Mouse (Mus musculus): ENCODE measurements around the gene Dag1. TPM values are rescaled to one million over a fixed set of nuclear protein-coding genes. Genes with fewer than 3 reads are reported as not detected.
"Not testable (repeated sequence)": the region's sequence is repeated elsewhere in the genome, so short reads cannot be mapped to it uniquely, and the experiment has no call there.

Gene Dag1
- total RNA-seq (2021), result 10 to 100 TPM; 79.2 to 85.8 TPM
- long read RNA-seq, experiment 1, full-length matches to known transcripts, result 12 of 32 reads
- long read RNA-seq, experiment 1, partial matches to known transcripts, result 1 of 32 reads
- long read RNA-seq, experiment 1, other reads (novel, unspliced or antisense), result 19 of 32 reads
- long read RNA-seq, experiment 2, full-length matches to known transcripts, result 7 of 27 reads
- long read RNA-seq, experiment 2, partial matches to known transcripts, result 1 of 27 reads
- long read RNA-seq, experiment 2, other reads (novel, unspliced or antisense), result 19 of 27 reads

DNA sequence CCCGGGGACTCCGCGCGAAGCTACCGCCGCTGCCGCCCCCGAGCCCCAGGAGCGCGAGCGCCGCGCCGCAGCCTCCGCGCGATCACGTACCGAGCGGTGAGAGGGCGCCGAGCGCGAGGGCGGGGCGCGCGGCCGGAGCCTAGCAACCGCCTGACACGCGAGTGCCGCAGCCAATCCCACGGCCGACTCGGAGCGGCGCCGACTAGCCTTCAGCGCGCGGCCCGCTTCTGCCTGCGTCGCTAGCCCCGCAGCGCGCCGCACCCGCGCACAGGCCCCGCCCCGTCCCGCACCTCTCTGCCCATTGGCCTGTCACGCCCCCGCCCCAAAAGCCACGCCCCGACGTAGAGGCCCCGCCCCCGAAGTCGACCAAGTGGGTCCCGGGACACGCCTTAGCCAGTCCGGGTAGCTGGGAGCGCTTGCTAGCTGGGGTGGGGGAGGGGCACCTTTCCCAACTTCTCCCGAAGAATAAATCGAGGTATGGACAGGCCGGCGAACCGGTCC, at the start of gene Dag1:
Gene Dag1, minus strand, starts transcription at position 269 of the 501 bp plus-strand sequence.
- peak; percentile 98 to 99 for DNase-seq (ENCODE audit: low spot score in 2 of 2)

DNA sequence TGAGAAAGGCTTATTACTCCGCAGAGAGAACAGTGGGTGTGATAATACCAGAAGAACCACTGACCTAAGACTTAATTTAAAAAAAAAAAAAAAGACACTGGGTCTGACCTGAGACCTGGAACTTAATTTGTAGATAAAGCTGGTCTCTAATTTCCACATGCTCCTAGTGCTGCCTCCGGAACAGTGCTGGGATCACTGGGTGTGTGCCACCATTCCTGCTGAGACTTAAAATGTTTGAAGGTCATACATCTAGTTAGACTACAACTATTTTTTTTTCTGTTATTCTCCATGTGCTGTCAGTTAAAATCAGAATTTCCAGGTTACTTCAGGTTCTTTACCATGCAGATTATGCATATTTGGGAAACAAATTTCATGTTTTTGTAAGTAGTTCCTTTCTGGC, 44.4 kb upstream of the Dag1 start:
- no peak for DNase-seq (ENCODE audit: low spot score in 2 of 2)

DNA sequence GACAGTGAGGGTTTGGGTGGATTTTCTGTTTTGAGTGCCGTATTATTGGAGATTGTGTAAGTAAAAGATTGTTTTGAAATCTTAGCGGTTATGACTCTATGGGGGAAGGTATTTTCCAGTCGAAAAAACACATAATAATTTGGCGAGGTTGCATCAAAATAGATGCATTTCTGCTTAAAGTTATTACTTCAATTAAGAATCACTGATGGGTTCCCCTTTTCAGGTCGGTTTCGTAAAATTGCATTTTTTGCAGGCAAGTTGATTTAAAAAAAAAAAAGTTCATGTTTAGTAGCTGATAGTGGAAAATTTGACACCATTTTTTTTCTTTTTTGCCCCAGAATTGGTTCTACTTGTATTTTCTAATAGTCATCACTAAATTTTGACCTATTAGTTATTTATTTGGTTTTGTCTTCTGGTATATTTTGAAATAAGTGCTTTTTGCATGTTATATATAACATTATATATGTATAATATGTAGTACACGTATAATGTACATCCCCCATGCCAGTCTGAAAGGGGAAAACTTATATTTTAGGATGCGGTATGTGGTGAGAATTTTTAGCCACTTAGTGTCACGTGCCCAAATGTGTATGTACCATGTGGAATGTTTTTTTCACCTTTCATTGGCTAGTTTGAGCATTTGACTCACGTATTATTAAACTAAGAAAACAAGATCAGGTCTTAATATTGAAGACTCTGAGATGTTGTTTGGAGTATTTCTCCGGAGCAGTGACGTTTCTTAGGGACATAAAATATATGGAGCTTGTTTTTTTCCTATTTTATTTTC, 43.5 kb upstream of the Dag1 start:
- DNase-seq (ENCODE audit: low spot score in 2 of 2), result no peak

DNA sequence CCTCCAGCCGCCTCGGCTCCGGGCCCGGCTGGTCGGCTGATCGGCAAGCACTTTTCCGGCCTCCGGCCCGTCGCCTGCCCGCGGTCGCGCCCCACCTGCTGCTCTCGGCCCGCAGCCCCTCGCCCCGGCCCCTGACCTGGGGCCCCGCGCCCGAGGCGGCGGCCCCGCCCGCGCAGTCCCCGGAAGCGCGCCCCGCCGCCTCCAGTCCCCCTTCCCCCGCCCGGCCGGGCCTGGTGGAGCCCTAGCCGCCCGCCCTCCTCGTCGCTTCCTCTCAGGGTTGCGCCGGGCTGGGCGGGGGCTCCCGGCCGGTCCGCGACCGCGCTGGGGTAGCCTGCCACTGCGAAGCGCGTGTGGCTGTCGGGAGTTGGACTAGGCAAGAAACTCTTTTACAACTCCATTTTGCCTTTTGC, 42.8 kb upstream of the Dag1 start:
- peak; percentile 52 to 62 for DNase-seq (ENCODE audit: low spot score in 2 of 2)

DNA sequence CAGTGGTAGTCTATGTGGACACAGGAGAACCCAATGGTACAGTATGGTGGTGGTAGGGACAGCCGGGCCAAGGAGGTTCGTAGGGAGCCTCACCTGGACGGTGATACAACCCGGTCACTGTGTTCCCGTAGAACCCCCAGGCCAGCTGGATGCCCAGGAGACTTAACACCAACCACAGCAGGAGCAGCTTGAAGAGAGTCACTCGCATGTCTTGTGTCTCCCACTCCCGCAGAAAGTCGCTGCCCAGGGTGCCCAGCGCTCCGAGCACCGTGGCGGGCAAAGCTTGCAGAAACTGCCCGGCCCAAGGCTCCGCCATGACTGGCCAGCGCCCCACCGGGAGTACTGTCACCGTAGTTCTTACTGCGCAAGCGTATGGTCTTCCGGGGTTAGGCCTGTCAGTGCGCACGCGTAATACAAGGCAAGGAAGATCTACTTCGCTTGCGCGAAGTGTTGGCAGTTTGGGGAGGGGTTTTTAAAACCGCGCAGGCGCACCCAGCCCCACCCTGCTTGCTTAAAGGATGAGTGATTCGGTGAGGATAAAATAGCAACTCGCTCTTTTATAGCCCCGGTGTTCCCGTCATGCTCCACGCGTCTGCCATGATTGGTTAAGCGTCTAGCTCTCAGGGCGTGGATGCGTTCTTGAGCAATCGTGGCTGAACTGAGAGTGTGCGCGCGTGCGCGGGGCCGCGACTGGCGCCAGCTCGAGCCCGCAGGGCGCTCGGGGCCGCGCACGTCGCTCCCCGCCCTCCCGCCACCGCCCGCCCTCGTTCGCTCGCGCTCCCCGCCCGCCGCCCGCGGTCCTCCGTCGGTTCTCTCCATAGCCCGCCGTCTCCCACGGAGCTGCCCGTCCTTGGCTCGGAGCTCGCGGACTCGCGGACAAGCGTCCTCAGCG, 42.1 kb upstream of the Dag1 start, which contains the start of the genes Rhoa and Tcta:
Gene Rhoa, plus strand, starts transcription at position 501 of the 892 bp plus-strand sequence.
Gene Tcta, minus strand, starts transcription at position 532 of the 892 bp plus-strand sequence.
- DNase-seq (ENCODE audit: low spot score in 2 of 2), result peak; percentile 96 to 98

DNA sequence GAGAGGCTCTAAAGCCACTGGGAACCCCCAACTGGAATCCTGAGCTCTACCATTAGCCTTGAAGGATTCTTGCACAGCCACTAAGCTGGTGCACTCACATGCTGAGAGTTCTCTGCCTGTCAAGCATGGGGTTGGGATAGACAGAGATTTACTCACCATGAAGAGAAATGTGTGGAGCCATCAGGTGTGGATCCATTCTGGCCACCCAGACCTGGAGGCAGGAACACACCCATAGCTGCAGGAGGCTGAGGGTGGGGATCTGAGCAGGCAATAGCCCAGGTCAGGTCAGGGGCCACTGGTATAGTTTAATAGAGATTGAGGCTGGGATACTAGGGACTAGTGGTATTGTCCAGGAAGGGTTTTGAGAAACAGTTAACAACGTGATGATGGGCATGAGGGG, 41.4 kb upstream of the Dag1 start:
- no peak for DNase-seq (ENCODE audit: low spot score in 2 of 2)

DNA sequence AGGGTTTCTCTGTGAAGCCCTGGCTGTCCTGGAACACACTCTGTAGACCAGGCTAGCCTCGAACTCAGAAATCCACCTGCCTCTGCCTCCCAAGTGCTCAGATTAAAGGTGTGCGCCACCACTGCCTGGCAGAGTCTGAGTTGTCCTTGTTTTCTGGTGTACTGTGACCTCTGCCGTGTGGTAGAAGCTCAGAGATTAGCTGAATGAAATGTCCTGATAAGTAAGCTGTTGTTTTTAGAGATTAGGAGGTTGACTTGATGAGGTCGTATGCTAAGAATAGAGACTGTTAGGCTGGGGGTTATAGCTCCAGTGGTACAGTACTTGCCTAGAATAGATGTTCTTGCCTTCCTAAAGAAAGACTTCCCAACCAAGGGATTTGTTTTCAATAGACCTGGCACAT, 41.0 kb upstream of the Dag1 start:
- DNase-seq (ENCODE audit: low spot score in 2 of 2), result no peak

DNA sequence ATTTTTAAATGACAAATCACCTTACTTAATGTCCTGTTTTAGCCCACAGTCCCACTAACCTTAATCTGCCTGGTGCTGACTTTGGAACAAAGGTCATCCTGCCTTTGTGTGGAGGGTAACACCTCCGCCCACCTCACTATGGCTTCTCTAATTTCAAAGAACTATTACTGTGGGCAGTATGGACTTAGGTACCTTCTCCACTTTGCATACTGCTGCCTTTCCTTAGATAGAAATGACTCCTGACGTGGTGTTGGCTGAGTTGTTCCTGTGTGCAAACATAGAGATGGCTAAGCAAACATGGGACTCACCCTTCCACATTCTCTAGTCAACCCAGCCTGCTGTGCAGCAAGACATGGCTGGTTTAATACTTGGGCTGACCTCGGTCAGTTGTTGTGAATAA, 38.1 kb upstream of the Dag1 start:
- DNase-seq (ENCODE audit: low spot score in 2 of 2), result no peak

DNA sequence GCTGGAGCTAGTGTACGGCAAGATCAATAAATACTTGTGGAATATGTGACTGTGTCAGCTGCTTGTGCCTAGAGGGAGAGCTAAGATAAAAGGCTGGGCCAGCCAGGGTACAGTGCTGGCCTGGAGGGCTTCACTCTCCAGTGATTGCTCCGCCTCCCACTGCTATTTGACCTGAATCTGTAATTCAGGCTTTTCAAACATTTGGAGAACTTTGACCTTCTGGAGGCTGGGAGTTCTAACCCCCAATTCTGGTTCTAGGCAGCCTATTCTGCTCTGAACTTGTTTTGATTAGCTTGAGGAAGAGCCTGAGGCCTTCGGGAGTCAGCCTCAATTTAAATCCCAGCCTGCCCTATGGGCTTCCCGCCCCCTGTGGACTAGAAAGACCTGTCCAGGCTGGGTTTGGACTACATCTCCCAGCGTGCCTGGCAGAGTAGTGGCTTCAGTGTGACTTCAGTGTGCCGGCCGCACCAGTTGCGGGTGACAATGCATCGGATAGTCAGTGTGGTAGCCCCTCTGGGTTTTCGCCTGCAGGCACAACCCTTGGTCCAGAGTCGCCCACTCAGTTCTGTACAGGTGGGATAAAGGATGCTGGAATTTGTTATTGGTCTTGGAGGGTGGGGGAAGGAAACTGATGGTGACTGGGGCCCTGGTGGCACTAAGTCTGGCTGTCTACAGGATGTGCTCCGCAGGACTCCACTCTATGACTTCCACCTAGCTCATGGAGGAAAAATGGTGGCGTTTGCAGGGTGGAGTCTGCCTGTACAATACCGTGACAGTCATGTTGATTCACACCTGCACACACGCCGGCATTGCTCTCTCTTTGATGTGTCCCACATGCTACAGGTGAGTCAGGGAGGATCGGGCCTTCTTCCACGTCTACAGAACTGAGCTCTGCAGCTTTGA, 32.9 kb upstream of the Dag1 start, which contains the start of gene Amt:
Gene Amt, plus strand, starts transcription at position 401 of the 903 bp plus-strand sequence.
- DNase-seq (ENCODE audit: low spot score in 2 of 2), result no peak

DNA sequence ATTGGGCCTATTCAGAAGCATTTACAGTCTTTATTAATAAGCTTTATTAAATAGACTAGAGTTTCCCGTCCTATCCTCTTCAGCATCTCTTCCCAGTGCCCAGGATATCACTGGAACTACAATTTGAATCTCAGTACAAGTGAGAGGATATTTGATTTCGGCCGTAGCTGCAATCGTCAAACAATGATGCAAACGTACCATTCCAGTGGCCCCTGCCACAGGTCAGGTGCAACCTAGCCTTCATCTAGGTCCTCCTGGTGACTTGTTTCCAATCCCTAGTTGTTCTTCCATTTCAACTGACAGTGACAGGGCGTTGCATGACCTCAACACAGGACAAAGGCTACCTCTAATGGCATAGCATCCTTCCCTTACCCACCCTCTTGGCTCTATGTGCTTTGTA, 27.0 kb upstream of the Dag1 start:
- no peak for DNase-seq (ENCODE audit: low spot score in 2 of 2)

DNA sequence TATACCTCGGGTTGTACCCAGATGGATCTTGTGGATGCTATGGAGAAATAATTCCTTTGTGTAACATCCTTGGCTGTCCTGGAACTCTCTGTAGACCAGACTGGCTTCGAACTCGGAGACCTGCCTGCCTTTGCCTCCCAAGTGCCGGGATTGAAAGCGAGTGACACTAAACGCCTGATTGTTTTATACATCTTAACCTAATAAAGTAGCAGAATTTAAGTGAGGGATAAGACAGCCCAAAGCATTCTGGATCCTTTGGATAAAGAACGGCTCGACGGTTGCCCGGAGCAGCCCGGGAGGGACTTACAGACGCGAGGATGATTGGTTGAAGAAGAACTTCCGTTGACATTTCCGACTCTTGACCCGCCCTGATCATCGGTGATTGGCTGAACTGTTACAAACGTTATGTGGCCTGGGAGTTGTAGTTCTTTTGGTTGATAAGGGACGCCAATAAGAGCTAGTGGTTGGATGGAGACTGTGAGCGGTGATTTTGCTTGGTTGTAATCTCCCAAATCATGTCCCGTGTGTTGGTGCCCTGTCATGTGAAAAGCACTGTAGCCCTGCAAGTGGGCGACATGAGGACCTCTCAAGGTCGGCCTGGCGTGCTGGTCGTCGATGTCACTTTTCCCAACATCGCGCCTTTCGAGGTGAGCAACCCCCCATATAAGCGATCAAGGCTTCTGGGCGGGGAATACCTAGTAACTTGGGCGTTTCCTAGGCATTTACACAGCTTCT, 26.4 kb upstream of the Dag1 start, which contains the start of gene Nicn1:
Gene Nicn1, plus strand, starts transcription at position 414 of the 735 bp plus-strand sequence.
- peak; percentile 88 to 93 for DNase-seq (ENCODE audit: low spot score in 2 of 2)

DNA sequence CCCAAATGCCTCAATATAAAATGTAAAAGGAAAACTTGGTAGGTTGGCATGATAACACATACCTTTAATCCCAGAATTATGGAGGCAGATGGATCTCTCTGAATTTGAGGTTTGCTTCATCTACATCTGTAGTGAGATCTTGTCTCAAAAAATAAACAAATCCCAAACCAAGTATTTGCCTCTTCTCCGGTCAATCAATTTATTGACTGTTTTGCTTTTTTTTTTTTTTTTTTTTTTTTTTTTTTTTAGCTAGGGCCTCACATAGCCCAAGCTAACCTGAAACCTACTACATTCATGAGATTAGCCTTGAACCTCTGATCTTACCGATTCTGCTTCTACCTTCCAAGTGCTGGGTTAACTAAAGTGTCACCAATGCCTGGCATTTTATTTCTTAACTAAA, 25.6 kb upstream of the Dag1 start:
- DNase-seq (ENCODE audit: low spot score in 2 of 2), result no peak

DNA sequence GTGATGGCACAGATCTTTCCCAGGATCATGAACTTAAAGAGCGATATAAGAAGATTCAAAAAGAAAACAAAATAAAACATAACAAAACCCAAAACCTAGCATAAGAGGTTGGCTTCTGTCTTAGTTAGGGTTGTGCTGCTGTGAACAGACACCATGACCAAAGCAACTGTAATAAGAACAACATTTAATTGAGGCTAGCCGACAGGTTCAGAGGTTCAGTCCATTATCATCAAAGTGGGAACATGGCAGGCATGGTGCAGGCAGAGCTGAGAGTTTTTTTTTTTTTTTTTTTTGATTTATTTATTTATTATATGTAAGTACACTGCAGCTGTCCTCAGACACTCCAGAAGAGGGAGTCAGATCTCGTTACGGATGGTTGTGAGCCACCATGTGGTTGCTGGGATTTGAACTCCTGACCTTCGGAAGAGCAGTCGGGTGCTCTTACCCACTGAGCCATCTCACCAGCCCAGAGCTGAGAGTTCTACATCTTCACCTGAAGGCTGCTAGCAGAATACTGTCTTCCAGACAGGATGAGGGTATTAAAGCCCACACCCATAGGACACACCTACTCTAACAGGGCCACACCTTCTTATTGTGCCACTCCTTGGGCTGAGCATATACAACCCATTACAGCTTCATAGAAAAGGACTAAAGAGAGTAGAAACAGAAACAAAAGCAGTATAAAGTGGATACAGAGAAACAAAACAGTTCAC, 23.9 kb upstream of the Dag1 start:
- not testable (repeated sequence) for DNase-seq (ENCODE audit: low spot score in 2 of 2)

DNA sequence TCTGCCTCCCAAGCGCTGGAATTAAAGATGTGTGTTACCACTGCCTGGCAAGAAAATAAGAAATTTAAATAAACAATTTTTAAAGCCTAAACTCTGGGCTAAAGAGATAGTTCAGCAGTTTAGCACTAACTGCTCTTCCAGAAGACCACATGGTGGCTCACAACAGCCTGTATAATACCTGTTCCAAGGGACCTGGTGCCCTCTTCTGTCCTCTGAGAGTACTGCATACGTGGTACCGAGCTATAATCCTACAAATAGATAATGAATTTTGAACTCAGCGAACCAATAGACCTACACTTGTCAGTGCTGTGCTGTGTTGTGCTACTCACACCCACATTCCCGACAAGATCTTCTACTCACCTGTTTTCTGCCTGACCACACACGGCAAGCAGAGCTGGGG, 20.7 kb upstream of the Dag1 start:
- peak; percentile 58 to 78 for DNase-seq (ENCODE audit: low spot score in 2 of 2)

DNA sequence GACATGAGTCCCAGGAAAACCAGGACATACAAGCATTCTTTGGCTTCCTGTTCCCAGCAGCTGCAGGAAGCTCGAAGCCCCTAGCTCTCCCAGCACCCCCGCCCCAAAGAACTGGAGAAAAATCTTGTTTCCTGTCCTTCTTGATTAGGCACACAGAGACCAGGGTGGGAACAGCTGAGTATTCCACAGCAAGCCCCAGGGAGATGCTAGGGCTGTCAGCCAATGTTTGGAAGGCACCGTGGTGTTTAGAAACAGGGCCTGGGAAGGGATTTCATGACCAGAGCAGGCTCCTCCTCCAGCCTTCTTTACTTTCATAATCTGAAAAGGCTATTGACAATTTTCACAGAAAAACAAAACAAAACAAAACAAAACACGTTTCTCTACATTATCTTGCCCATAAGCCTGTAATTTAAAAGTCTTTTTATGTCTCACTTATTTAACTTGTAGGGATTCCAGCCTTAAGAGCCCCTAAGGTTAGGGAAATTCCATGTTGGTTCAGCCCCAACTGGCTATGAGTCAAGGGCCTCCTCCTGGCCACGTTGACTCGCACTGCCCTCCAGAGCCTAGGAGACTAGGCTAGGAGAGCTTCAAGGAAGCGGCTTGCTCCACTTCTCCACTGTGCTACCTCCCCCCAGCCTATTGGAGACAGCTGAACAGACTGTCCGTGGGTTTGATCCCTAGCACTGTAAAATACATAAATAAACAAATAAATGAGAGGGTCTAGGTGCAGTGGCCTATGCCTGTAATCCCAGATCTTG, 16.5 kb upstream of the Dag1 start:
- no peak for DNase-seq (ENCODE audit: low spot score in 2 of 2)

DNA sequence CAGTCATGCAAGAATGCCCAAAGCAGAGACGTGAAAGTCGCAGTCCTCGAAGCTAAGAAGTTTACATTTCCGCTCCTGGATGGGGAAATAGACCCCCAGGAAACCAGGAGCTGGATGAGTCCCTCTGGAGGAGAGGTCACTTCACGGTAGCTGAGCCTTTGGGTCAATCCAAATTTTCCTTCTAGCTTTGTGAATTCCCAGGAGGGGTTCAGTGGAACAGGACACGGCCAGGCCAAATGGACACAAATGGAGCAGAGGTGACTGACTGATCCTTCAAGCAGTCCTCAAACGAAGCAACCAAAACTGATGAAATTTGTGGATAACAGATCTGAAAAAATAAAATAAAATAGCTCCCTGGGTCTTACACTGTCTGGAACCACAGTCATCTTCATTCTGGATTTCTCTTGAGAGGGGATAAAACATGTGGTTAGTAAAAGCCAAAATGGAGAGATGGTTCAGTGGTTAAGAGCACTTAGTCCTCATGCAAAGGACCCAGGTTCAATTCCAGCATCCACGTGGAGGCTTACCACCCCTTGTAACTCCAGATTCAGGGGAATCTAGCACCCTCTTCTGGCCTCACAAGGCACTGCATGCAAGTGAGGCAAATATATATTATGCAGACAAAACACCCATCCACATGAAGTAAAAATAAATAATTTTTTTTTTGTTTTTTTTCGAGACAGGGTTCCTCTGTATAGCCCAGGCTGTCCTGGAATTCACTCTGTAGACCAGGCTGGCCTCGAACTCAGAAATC, 15.1 kb upstream of the Dag1 start:
- no peak for DNase-seq (ENCODE audit: low spot score in 2 of 2)

DNA sequence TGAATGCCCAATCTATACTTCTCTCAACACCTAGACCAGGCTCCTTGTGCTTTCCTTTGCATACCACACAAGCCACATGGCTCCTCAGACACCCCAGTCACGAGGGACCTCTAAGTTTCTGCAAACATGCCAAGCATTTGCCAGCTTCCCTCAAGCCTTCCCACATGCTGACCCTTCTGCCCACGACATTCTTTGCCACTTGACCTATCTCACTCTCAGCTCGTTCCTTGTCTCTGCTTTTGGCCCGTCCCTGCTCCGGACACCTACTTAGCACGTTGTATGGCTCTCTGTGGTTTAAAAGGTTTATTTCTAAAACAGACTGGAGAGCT, 11.5 kb upstream of the Dag1 start:
- no peak for DNase-seq (ENCODE audit: low spot score in 2 of 2)

Data from left cerebral cortex, adult 18-20 months (tissue).